Mouse (Mus musculus) neural tube, embryonic 13.5 days (tissue): ENCODE measurements around the gene Akt3. TPM values are rescaled to one million over a fixed set of nuclear protein-coding genes. Genes with fewer than 3 reads are reported as not detected.

Experiments used
- ATAC-seq: fragments of 200-750 bp; cut with Nextera tagmentation; 2 replicates; pipeline ENCODE4 v1.8.0; 2017; ENCODE audit warnings: low read depth, mild to moderate bottlenecking, moderate TSS enrichment, moderate library complexity
- H3K27ac ChIP-seq: fragments of 300-500 bp; sonication (generic); replicated peaks from 2 replicates; pipeline ENCODE4 v1.5.1; 2015; ENCODE audit warnings: moderate library complexity, mild to moderate bottlenecking, inconsistent platforms
- H3K27me3 ChIP-seq: fragments of 300-500 bp; sonication (generic); 2 replicates; pipeline ENCODE4 v1.6.1; 2015; ENCODE audit warnings: mild to moderate bottlenecking, inconsistent platforms
- H3K36me3 ChIP-seq: fragments of 300-500 bp; sonication (generic); 2 replicates; pipeline ENCODE4 v1.6.1; 2015; ENCODE audit warnings: mild to moderate bottlenecking, inconsistent platforms
- H3K4me1 ChIP-seq: fragments of 300-500 bp; sonication (generic); replicated peaks from 2 replicates; pipeline ENCODE4 v1.6.1; 2015; ENCODE audit warnings: inconsistent platforms
- H3K4me2 ChIP-seq: fragments of 300-500 bp; sonication (generic); 2 replicates; pipeline ENCODE4 v1.6.1; 2015; ENCODE audit warnings: inconsistent platforms, mild to moderate bottlenecking, moderate library complexity
- H3K4me3 ChIP-seq: fragments of 300-500 bp; sonication (generic); 2 replicates; pipeline ENCODE4 v1.5.1; 2015; ENCODE audit warnings: mild to moderate bottlenecking, inconsistent platforms
- H3K9ac ChIP-seq: fragments of 300-500 bp; sonication (generic); 2 replicates; pipeline ENCODE4 v1.6.1; 2015; ENCODE audit warnings: moderate library complexity, mild to moderate bottlenecking, inconsistent platforms
- H3K9me3 ChIP-seq: fragments of 300-500 bp; sonication (generic); 2 replicates; pipeline ENCODE4 v1.6.1; 2016; ENCODE audit warnings: inconsistent platforms
- WGBS: fragments of 180-500 bp; shearing (Covaris S2); methylation state at CpG from one replicate; pipeline ENCODE4 v1.1.7; 2015; 5-methylcytosine and 5-hydroxymethylcytosine counted together
- polyA plus RNA-seq: library from polyadenylated mRNA; unstranded; fragments of >200 nt; fragmentation: Nextera tagmentation; extraction: Ambion mirVana; gene quantifications from 2 replicates; pipeline ENCODE4 v1.2.1, GENCODE M21; 2015

Akt3 gene
- polyA plus RNA-seq, 1 experiment from 2014 or later: 19.6 TPM

GRCm38 (mm10) chr1:177015917-177016316, 242.1 kb downstream of the Akt3 start:
- Histone ChIP-seq H3K9ac (no peak overlapping the region), H3K27me3 (no peaks in the 10 kb centered on the region), H3K4me1 (peaks cover 27% of the 10 kb centered on the region), H3K36me3 (peaks cover 7% of the 10 kb centered on the region; the same call in 1 of the 2 replicates), H3K4me3 (no peak overlapping the region), H3K27ac (no peak overlapping the region), H3K4me2 (no peak overlapping the region), H3K9me3 (no peaks in the 10 kb centered on the region)
- 38% methylated on average over 3 of the region's 3 CpGs for WGBS
- ATAC-seq: no peak

- H3K27ac ChIP-seq: 0 out of 2 replicates have a peak overlapping the region, but pooled peaks have one; percentile 7
- ATAC-seq: no peak
- H3K9ac ChIP-seq: no peak overlapping the region
- WGBS: 55% methylated on average over 6 of the region's 6 CpGs
- H3K27me3 ChIP-seq: no peaks in the 10 kb centered on the region
- H3K36me3 ChIP-seq: peaks cover 7% of the 10 kb centered on the region; the same call in 1 of the 2 replicates
- no peak overlapping the region for H3K4me2 ChIP-seq
- H3K9me3 ChIP-seq: no peaks in the 10 kb centered on the region
- peaks cover 37% of the 10 kb centered on the region for H3K4me1 ChIP-seq
- H3K4me3 ChIP-seq: no peak overlapping the region
Measured at GRCm38 (mm10) chr1:177014921-177015439, 243.0 kb downstream of the Akt3 start.

GRCm38 (mm10) chr1:177014346-177014745, 243.7 kb downstream of the Akt3 start:
- peaks cover 7% of the 10 kb centered on the region; the same call in 1 of the 2 replicates for H3K36me3 ChIP-seq
- 0 out of 2 replicates have a peak overlapping the region, but pooled peaks have one; percentile 7 for H3K27ac ChIP-seq
- H3K4me3 ChIP-seq: no peak overlapping the region
- WGBS: 71% methylated on average over 2 of the region's 2 CpGs
- no peak overlapping the region for H3K9ac ChIP-seq
- H3K4me2 ChIP-seq: no peak overlapping the region
- no peak for ATAC-seq
- H3K27me3 ChIP-seq: no peaks in the 10 kb centered on the region
- H3K9me3 ChIP-seq: no peaks in the 10 kb centered on the region
- H3K4me1 ChIP-seq: peaks cover 42% of the 10 kb centered on the region

GRCm38 (mm10) chr1:177013776-177014175, 244.2 kb downstream of the Akt3 start:
- H3K4me1 ChIP-seq: peaks cover 42% of the 10 kb centered on the region
- ATAC-seq: no peak
- peaks cover 7% of the 10 kb centered on the region; the same call in 1 of the 2 replicates for H3K36me3 ChIP-seq
- H3K9me3 ChIP-seq: no peaks in the 10 kb centered on the region
- no peak overlapping the region for H3K4me2 ChIP-seq
- H3K27ac ChIP-seq: no peak overlapping the region
- WGBS: 88% methylated on average over 3 of the region's 3 CpGs
- H3K9ac ChIP-seq: no peak overlapping the region
- no peaks in the 10 kb centered on the region for H3K27me3 ChIP-seq
- no peak overlapping the region for H3K4me3 ChIP-seq

GRCm38 (mm10) chr1:177013313-177013712, 244.7 kb downstream of the Akt3 start:
- Histone ChIP-seq H3K36me3 (peaks cover 5% of the 10 kb centered on the region; the same call in 1 of the 2 replicates), H3K27ac (no peak overlapping the region), H3K9ac (no peak overlapping the region), H3K4me3 (no peak overlapping the region), H3K27me3 (no peaks in the 10 kb centered on the region), H3K4me1 (peaks cover 42% of the 10 kb centered on the region), H3K9me3 (no peaks in the 10 kb centered on the region), H3K4me2 (no peak overlapping the region)
- WGBS: 86% methylated on average over 1 of the region's 1 CpGs
- no peak for ATAC-seq

- ATAC-seq: no peak
- no peaks in the 10 kb centered on the region for H3K9me3 ChIP-seq
- H3K4me1 ChIP-seq: peaks cover 42% of the 10 kb centered on the region
- H3K4me2 ChIP-seq: no peak overlapping the region
- no peaks in the 10 kb centered on the region for H3K27me3 ChIP-seq
- 27% methylated on average over 3 of the region's 3 CpGs for WGBS
- peaks cover under 1% of the 10 kb centered on the region; the same call in 1 of the 2 replicates for H3K36me3 ChIP-seq
- H3K27ac ChIP-seq: no peak overlapping the region
- H3K4me3 ChIP-seq: no peak overlapping the region
- no peak overlapping the region for H3K9ac ChIP-seq
Measured at GRCm38 (mm10) chr1:177012774-177013173, 245.2 kb downstream of the Akt3 start.

GRCm38 (mm10) chr1:177011688-177012087, 246.3 kb downstream of the Akt3 start:
- no peaks in the 10 kb centered on the region for H3K9me3 ChIP-seq
- H3K9ac ChIP-seq: no peak overlapping the region
- H3K27ac ChIP-seq: no peak overlapping the region
- H3K4me2 ChIP-seq: no peak overlapping the region
- H3K4me1 ChIP-seq: peaks cover 41% of the 10 kb centered on the region
- no peak overlapping the region for H3K4me3 ChIP-seq
- no peak for ATAC-seq
- 82% methylated on average over 13 of the region's 13 CpGs for WGBS
- no peaks in the 10 kb centered on the region for H3K36me3 ChIP-seq
- H3K27me3 ChIP-seq: no peaks in the 10 kb centered on the region

GRCm38 (mm10) chr1:177010607-177011302, 247.2 kb downstream of the Akt3 start:
- 46% methylated on average over 6 of the region's 6 CpGs for WGBS
- Histone ChIP-seq H3K9me3 (no peaks in the 10 kb centered on the region), H3K27me3 (no peaks in the 10 kb centered on the region), H3K36me3 (no peaks in the 10 kb centered on the region), H3K9ac (no peak overlapping the region), H3K4me3 (no peak overlapping the region), H3K27ac (peak overlapping the region; percentile 18; the same call in 1 of the 2 replicates), H3K4me2 (no peak overlapping the region), H3K4me1 (peaks cover 32% of the 10 kb centered on the region)
- ATAC-seq: peak; percentile 2; the same call in 1 of the 2 replicates

- peak; percentile 14; the same call in 1 of the 2 replicates for ATAC-seq
- H3K27ac ChIP-seq: peak overlapping the region; percentile 18; the same call in 1 of the 2 replicates
Measured at GRCm38 (mm10) chr1:177010041-177010440, 248.0 kb downstream of the Akt3 start.

GRCm38 (mm10) chr1:177008777-177009176, 249.2 kb downstream of the Akt3 start:
- H3K27ac ChIP-seq: no peak overlapping the region
- no peaks in the 10 kb centered on the region for H3K27me3 ChIP-seq
- H3K9me3 ChIP-seq: no peaks in the 10 kb centered on the region
- peaks cover 32% of the 10 kb centered on the region for H3K4me1 ChIP-seq
- H3K4me3 ChIP-seq: no peak overlapping the region
- WGBS: 71% methylated on average over 1 of the region's 1 CpGs
- H3K9ac ChIP-seq: no peak overlapping the region
- no peak overlapping the region for H3K4me2 ChIP-seq
- no peaks in the 10 kb centered on the region for H3K36me3 ChIP-seq
- no peak for ATAC-seq

More at GRCm38 (mm10) chr1:177010041-177010440, 248.0 kb downstream of the Akt3 start:
- Histone ChIP-seq H3K4me1 (peaks cover 27% of the 10 kb centered on the region), H3K4me2 (no peak overlapping the region), H3K36me3 (no peaks in the 10 kb centered on the region), H3K4me3 (no peak overlapping the region), H3K9me3 (no peaks in the 10 kb centered on the region), H3K9ac (no peak overlapping the region), H3K27me3 (no peaks in the 10 kb centered on the region)
- 23% methylated on average over 3 of the region's 3 CpGs for WGBS

GRCm38 (mm10) chr1:177007405-177007804, 250.6 kb downstream of the Akt3 start:
- Histone ChIP-seq H3K27me3 (no peaks in the 10 kb centered on the region), H3K4me2 (no peak overlapping the region), H3K27ac (no peak overlapping the region), H3K4me3 (no peak overlapping the region), H3K9ac (no peak overlapping the region), H3K36me3 (no peaks in the 10 kb centered on the region), H3K4me1 (peaks cover 43% of the 10 kb centered on the region), H3K9me3 (no peaks in the 10 kb centered on the region)
- 90% methylated on average over 3 of the region's 3 CpGs for WGBS
- ATAC-seq: no peak

- ATAC-seq: peak; percentile 42; the same call in 1 of the 2 replicates
- Histone ChIP-seq H3K4me2 (no peak overlapping the region), H3K9ac (no peak overlapping the region), H3K36me3 (no peaks in the 10 kb centered on the region), H3K4me3 (no peak overlapping the region), H3K9me3 (no peaks in the 10 kb centered on the region), H3K27me3 (peaks cover 4% of the 10 kb centered on the region; the same call in 1 of the 2 replicates), H3K27ac (no peak overlapping the region), H3K4me1 (peaks cover 34% of the 10 kb centered on the region)
- WGBS: 54% methylated on average over 4 of the region's 4 CpGs
Measured at GRCm38 (mm10) chr1:177004041-177004741, 253.8 kb downstream of the Akt3 start.
